Mouse (Mus musculus) embryo, embryonic 9.5 days (tissue): ENCODE results near the gene Ralgps2.
A peak's percentile ranks its signal among the peaks of the same experiment; 100 is the strongest.

Experiments used
- DNase-seq: peaks from one replicate; pipeline ENCODE4 v3.0.0-alpha.2; 2017; ENCODE audit errors: extremely low spot score

The Ralgps2 gene

DNA sequence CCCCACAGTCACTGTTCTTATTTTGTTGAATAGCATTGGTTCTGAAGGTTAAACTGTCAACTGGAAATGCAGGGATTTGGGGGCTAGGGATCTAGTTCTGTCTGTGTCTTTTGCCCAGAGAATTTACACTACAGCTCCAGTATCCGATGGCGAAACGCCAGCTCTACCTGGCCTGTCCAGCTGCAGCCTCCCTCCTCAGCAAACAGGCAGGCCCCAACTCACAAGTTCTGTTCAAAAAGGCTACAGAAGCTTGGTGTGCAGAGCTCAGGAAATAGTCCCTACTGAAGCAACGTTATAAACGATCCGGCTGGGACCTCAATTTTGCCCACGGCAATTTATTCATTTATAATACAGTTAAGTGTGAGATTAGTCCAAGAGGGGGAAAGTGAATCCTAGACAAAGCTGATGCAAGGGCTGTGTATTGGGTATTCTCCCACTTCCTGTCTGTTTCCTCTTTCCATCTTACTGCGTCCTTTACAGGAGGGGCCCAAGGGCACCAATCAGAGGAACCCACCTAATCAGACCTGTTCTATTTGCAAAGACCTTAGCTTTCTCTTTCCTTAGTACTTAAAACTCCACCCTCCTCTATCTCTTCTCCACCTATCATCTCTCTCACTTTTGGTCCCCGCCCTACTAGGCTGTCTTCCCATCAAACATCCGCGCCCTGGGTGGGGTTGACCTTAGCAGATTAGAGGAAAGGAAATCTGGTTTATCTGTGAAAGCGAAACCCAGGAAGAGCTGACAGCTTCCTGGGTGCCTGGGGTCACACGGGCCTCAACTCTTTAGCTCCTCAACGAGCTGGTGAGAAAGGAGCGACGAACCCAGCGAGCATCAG, 16.7 kb upstream of the Ralgps2 start:
- no peak for DNase-seq

DNA sequence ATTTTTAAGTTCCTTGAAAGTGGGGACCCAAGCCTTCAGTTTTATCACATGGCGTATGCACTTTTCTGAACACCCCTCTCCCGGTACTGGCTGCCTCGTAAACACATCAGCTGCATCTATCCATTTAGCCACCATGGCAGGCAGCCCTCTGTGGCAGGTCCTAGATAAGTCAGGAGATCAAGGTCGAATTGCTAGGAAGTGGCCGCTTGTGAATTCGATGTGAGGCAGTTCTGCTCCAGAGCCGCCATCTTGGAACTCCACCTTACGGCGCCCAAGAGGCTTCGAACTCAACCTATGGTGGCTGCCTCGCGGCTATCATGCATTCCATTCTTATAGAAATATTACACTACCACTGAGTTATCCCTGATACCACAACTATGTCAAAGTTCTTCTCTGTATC, 14.8 kb upstream of the Ralgps2 start:
- DNase-seq: no peak

DNA sequence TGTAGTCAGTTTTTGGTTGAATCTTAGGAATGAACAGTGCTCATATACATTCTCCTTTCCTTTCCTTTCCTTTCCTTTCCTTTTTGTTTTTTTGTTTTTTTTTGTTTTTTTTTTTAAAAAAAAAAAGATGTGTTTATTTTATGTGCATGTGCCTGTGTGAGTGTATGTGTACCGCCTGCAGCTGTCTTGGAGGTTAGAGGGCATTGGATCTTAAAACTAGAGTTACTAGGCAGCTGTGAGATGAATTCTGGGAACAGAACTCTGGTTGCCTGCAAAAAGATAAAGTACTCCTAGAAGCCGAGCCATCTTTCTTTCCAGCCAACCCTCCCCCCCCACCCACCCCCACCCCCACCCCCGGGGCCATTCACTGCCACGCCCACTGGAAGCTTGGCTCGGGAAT, 10.9 kb upstream of the Ralgps2 start:
- no peak for DNase-seq

DNA sequence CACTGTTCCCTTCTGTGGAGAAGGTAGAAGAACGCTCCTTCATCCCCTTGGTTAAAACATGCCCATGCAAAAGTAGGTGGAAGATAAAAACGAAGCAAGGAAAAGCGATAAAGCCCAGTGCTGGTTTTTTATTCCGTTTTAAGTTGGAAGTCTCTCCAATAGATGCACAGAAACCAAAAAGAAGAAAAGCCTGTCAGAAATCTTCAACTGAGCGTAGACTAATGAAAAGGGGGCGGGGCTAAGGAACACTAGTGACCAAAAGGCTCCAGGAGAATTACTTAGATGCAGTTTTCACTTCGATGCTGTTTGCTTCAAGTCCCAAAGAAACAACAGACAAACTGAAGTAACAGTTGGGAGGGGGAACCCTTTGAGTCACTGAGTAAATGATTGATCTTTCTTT, 1.2 kb upstream of the Ralgps2 start:
- no peak for DNase-seq

DNA sequence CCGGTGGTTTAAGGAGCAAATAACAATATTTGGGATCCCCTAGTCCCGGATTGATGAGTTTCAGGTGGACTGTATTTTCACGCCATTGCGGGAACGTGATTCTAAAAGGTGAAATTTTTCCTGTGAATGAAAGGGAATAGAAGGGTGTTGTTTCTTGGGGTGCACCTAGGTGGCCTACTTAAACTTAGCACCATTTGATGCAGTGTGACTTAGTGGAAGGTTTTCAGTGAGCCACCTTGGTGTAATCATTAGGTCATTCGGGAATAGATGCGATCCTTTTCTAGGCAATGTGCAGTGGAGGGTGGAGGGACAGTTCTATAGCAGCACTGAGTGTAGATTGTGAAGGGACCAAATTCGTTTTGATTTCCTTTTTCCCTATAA, 706 bp upstream of the Ralgps2 start:
- DNase-seq: no peak

DNA sequence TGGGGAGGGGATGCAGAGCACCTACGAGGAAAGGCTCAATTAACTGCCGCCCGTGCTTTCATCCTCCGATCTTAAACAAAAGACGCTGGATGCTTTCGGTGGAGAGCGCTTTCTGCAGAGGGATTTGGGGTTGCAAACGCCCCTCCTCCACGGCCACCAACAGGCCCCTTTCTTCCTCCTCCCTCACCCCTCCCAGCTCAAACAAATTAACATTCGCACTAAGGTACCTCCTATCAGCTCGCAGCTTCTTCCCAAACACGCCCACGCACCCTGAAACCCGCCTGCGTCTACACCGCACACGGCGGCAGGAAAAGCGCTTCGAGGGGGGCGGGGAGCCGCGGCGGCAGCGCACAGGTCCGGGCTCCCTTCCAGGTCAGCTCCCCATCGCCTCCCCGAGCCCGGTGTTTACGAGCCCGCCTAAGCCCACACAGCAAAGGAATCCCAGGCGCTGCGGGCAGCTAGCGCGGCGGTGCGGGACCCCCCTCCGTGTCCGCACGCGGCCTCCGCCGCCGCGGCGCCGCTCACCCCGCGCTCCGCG, 652 bp downstream of the Ralgps2 start:
- peak; percentile 88 for DNase-seq

DNA sequence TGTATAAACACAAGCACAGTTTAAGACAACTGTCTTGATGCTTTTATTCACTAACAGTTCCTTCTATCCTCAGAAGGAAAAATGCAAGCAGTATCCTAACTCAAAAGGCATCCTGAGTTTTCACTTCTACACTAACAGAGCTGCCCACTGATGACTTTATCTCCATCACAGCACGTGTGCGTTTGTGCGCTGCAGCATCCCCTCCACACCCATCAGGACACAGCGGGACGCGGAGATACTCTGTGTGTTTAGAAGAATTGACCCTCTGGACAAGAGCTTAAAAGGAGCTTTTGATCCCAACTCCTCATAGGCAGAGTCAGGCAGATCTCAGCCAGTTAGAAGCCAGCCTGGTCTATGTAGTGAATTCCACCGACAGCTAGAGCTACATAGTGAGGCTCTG, 2.0 kb downstream of the Ralgps2 start:
- no peak for DNase-seq

DNA sequence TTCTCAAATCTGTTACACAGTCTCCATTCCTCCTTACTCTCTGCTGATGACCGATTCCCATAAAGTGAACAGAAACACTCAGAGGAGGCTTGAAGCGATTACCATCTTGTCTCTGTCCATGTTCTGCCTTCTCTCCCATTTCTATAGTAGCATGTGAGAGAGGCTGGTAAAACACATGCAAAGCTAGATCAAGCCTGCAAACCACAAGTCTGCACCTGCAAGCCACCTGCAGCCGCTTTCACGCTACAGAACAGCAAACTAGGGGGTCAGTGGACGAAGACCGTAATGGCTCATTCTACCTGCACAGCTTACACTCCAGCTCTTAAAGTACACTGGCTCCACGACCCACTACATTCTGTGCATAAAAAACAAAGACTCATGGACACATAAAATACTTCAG, 5.7 kb downstream of the Ralgps2 start:
- no peak for DNase-seq

DNA sequence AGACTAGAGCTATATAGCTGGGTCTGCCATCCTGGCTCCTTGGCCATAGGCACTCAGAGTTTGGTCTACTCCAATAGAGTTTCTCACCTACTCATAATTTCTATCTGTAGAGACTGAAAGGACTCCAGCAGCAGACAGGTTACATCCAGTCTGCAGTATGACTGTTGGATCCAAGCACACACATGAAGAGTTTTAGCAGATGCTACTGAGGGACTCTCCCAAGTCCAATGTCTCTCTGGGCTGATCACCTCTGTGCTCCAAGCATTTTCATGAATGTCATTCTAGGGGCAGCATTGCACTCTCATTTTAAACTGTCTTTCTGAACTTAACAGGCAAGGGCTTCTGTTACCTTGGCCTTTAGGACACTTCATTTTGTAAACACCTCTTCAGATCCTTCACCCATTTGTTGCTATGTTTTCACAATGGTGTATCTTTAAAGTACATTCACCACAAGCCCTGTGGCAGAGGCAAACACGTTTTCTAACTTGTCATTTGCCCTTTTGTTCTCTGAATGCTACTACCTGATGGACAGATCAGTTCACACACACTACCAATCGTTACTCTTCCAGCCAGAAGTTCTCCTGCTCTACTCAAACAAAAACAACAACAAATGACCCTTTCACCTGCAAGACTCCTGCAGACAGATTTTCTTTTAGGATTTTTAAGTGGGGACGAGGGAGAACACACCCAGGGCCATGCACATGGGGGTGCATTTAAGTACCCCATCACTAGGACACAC, 7.2 kb downstream of the Ralgps2 start:
- no peak for DNase-seq

DNA sequence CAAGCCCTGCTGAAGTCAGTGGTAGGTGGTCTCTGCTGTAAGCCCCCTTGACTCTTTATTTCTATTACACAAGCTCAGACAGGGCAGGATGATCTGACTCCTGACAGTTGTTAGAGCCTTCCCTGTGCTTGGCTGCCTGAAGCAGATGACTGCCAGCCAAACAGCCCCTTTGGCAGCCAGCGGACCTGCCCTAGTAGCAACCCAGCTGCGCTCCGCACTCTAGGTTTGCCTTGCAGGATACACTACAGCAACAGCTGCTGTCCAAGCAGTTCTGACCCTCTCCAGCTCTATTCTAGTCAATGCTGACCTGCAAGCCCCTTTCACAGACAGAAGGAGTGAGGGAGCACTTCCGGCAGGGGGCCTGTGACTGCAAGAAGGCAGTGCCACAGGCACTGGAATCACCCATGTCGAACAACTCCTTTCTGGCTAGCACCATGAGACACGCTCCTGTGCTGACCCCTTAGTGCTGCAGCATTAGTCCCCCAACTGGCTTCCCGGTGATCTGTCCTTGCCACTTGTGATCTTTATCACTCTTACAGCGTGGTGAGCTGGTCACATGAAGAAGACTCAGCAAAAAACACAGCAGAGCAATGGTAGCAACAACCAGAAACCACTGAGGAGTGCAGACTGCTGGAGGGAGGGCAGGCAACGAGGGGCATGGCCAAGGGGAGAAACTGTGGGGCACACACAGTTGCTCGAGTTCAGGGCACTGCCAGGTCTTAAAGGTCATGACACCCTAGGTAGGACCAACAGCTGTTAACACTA, 8.1 kb downstream of the Ralgps2 start:
- no peak for DNase-seq

DNA sequence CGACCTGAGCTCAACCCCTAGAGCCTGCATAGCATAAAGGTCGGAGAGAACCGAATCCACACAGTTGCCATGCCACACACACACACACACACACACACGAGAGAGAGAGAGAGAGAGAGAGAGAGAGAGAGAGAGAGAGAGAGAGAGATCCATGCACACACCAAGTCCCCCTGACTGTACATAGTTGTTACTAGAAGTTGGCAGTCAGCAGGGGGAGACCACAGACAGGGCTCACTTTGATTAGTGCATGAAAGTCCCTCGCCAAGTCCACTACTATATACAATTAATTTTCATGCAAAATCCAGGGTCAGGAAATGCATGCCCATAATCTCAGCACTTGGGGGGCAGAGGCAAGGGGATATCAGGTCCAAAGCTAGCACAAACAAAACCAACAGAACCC, 9.2 kb downstream of the Ralgps2 start:
- no peak for DNase-seq

DNA sequence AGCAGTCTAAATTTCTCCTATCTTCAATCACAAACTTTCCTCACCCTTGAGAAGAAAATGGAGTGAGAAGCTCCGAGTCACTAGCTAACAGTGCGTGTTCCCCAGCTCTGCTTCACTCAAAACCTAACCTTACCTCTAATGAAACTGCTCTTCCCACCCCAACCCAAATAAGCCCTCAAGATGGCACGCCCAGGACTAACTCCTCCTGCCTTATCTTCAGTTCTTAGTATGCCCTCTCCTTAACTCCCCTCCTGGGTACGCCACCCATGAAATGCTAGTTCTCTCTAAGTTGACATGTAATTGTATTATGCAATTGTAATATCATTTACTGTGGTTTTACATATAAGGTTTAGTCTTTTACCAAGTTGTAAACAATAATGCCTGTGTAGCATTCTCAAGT, 11.2 kb downstream of the Ralgps2 start:
- DNase-seq: no peak

DNA sequence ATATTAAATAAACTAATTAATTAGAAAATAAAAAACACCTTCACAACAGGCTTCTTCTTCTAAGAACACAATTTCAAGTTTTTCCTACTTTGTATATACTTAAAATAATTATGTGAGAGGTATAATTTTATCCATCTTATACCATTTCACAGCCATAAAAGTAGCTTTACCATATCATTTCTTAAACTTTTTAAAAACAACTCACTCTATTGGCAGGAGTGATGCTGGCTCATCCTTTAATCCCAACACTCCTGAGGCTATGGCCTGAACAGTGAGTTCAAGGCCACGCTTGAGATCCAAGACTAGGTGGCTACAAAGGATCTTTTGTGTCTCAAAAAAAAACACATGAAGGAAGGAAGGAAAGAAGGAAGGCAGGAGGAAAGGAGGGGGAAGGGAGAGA, 15.9 kb downstream of the Ralgps2 start:
- DNase-seq: no peak

DNA sequence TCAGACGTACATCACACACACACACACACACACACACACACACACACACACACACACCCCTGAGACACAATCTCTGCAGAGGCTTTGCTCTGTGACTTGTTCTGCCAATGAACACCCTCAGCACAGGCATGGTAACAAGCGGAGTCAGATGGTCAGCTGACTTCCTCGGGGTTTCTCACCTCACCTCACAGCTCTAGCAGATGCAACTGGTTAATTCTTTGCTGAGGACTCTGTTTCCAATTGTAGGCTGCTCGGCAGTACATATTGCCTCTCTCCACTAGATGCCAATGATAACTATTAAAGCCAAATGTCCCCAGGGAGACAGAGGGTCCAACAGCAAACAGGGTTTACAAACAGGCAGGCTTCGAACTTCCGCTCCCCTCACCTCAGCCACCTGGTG, 16.5 kb downstream of the Ralgps2 start:
- DNase-seq: no peak

DNA sequence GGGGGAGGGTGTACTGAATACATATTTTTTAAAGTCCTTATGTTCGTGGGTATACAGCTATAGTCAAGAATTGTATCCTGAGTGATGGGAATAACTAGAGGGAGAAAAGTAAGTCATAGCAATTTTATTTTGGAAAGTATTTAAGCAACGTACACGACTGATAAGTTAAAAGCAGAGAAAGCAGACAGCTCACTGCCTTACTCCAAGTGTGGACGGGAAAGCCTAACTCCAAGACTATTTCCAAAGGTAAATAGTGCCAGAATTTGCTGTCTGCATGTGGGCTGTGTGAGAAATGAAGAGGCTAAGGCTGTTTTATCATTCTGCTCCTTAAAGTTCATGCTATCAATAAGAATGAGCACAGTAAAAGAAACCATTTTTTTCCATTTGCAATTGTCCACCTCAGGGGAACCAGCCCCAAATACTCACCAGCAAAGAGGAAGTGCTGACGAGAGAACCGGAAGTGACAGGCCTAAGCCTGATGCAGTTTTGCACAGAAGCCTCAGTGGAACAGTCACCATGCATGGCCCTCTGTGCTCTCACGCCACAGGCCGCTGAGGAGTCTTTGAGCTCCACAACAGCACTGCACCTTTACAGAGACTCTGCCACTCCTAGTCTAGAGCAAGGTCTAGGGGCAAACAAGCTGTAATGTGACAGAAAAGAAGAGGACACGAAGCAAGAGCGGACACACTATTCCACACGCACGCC, 18.0 kb downstream of the Ralgps2 start:
- DNase-seq: no peak

DNA sequence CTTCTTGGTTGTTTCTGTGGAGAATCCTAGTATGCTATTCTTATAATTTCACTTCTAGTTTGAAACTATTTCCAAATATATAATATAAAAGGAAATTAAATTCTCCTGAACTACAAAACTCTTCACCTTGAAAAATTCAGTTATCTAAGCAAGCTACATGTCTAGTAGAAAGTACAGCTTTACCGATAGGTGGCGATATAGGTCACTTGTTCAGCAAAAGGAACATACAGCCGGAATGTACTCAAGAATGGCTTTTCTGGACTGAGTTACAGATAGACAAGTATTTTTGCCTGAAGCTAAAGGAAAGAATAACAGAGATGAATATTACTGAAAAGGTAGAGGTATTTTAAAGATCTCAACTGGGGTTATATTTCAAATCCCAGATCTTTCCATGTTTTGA, 22.0 kb downstream of the Ralgps2 start:
- peak; percentile 58 for DNase-seq

DNA sequence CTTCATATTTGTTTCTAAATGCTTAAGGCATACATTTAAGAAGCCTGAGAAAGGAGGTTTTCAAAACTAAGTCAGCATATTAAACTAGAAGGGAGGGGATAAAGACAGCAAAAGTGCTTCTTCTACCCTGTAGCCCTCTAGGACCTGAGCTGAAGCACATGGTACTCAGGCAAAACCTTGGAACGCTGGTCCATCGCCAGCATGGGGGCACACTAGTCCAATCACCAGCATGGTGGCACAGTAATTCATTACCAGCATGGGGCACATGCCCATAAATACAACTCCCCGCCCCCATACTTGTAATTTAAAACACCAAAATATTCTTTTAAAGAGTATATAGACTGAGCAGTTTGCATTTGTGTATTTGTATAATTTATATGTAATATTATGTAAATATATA, 23.1 kb downstream of the Ralgps2 start:
- DNase-seq: no peak

DNA sequence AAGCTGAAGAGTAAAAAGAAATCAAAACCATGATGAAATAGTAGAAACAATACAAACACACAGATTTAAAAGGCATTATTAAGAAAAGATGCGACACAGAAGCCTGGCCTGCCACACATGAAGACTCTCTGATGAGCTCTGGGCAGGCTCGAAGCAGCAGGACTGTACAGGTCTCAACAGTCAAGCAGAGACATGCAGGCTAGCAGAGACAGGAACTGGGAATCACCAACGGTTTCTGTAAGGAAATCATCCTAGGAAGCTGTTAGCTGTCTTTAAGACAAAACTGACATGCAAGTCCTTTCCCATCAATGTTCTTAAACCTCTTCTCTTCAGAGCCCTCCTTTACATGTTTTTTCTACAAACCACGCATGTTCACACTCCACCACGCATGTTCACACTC, 24.5 kb downstream of the Ralgps2 start:
- DNase-seq: no peak

DNA sequence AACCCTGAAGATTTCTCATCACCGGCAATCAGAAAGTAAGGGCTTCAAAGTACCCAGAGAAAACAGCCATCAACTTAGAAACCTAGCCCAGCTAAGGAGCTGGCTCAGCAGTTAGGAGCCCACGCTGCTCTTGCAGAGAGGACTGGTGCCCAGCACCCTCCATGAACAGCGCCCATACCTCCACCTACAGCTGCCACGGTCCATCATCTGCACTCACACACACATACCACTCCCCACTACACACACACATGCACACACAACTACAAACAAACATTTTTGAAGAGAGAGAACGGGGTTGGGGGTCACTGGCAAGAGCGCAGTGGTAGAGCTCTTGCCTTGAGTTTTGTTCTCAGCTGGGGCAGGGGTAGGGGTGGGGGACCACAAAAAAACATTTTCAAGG, 26.2 kb downstream of the Ralgps2 start:
- DNase-seq: no peak

DNA sequence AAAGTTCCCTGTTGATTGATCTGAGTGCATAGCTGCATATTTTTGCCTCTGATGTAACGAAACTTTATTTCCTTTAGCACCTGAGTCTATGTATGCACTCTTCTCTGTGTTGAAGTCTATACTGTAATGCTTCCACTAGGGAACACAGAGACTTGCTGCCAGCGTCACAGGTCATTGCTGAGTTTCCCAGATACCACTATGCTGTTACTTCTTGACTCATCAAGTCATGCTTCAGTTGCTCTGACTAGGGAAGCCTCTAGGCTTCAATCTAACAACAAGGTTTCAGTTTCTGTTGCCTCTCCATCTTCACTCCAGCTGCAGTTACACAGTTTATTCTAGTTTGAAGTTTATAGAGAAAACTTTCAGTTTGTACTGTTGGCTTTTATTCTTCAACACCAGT, 28.5 kb downstream of the Ralgps2 start:
- DNase-seq: no peak

DNA sequence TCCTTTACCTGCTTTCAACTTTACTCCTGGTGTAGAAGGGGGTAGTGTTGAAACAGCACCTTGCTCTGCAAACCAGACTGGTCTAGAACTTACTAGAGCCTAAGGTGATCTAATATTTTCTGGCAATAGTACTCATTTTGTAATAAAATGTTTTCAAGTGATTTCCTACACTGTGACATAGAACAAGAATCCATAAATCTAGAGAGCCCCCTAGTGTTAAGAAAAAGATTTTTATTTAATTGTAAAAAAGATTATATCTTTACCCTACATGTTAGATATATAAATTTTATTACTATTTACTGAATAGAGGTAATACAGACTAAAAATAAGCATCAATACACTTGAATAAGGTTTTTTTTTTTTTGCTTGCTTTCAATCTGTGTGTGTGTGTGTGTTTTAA, 29.6 kb downstream of the Ralgps2 start:
- no peak for DNase-seq

DNA sequence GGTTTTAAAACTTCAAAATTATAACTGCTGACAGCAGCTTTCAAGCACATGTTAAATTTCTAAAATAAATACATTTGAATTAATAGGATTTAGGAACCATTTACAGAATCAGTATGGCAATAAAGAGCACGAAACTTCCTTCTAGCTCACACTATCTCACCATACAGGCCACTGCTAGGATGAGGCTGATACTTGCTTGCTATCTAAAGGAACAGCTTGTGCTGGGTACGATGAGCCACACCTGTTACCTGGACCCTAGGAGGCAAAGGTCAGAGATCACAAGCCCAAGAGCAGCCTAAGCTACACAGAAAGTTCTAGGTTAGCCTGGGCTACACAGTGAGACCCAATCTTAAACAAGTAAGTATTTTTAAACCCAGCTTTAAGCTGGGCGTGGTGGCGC, 30.2 kb downstream of the Ralgps2 start:
- no peak for DNase-seq
